Mouse (Mus musculus): ENCODE data around the gene Olfr1283. TPM values are rescaled to one million over a fixed set of nuclear protein-coding genes. Genes with fewer than 3 reads are reported as not detected.
"Not testable (repeated sequence)": the region's sequence is repeated elsewhere in the genome, so short reads cannot be mapped to it uniquely, and the experiment has no call there.

The Olfr1283 gene
- not detected for total RNA-seq (2021)
- long read RNA-seq, experiment 1 = 0 reads
- long read RNA-seq, experiment 2 = 0 reads

GRCm38 (mm10) chr2:111366490-111366889, at the start of gene Olfr1283:
Olfr1283 (plus strand) TSS chr2:111366790.
- intact Hi-C loops (cut with DNase I) = no loop called here
- no peak for TF ChIP-seq CTCF (IDR thresholded peaks at IDR 0.05)
- DNase-seq = no peak
- no peak within 1 kb of the TSS for H3K27ac ChIP-seq
- H3K4me3 ChIP-seq = no peak within 1 kb of the TSS

DNA sequence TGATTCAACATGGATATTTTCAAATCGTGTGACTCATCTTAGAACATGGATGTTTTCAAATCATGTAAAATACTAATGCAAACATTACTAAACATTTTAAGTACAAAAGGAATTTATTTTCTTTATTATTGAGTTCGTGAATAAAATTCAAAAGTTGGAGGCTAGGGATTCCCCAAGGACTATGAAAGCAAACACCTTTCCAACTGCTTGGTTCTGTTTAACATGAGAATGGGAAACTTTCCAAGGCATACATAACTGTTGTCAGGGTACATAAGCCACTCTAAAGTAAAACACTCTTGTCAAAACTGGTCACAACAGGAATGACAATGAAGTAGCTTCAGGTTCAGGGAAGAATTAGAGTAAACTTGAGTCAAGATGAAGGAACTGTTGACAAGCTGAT, 40.4 kb upstream of the Olfr1283 start, which contains the start of gene Olfr1281:
TSS of gene Olfr1281 (plus strand) at position 301 of the 400 bp plus-strand sequence.
- Histone ChIP-seq H3K4me3 (no peak within 1 kb of the TSS), H3K27ac (no peak within 1 kb of the TSS)
- intact Hi-C loops (cut with DNase I) = no loop called here
- DNase-seq = no peak
- TF ChIP-seq CTCF (IDR thresholded peaks at IDR 0.05) = no peak

- H3K4me3 ChIP-seq; DNase-seq; intact Hi-C loops (cut with DNase I); H3K27ac ChIP-seq: not testable (repeated sequence)
Observed at GRCm38 (mm10) chr2:111333721-111334120, 32.9 kb upstream of the Olfr1283 start.

DNA sequence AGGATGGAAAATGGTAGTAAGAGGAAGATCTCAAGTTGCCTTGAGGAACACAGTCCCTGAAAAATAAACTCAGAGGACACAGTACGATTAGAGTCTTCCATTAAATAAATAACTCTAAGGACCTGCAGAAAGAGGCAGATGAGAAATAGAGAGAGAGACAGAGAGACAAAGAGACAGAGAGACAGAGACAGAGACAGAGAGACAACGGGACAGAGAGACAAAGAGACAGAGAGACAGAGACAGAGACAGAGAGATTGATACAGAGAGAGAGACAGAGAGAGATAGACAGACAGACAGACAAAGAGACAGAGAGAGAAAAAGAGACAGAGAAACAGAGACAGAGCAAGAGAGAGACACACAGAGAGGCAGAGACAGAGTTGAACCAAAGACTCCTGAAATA, 30.6 kb upstream of the Olfr1283 start, which contains the start of gene Olfr1282:
TSS of gene Olfr1282 (minus strand) at position 101 of the 400 bp plus-strand sequence.
- no peak within 1 kb of the TSS for H3K4me3 ChIP-seq
- no peak for TF ChIP-seq CTCF (IDR thresholded peaks at IDR 0.05)
- no peak within 1 kb of the TSS for H3K27ac ChIP-seq
- DNase-seq = no peak
- intact Hi-C loops (cut with DNase I) = no loop called here

GRCm38 (mm10) chr2:111375222-111375621, 8.6 kb downstream of the Olfr1283 start, which contains the start of gene Olfr1284:
Olfr1284 (plus strand) TSS chr2:111375522.
- no peak for DNase-seq
- no peak for TF ChIP-seq CTCF (IDR thresholded peaks at IDR 0.05)
- intact Hi-C loops (cut with DNase I) = no loop called here
- Histone ChIP-seq H3K27ac (no peak within 1 kb of the TSS), H3K4me3 (no peak within 1 kb of the TSS)

Other genes starting within 250 kb of the Olfr1283 start
- gene Gm15130, start 213.9 kb upstream of the Olfr1283 start, total RNA-seq (2021) = not detected
- not detected for gene 4930430A15Rik, start 137.2 kb upstream of the Olfr1283 start, total RNA-seq (2021)
- not detected for gene Olfr1275, start 131.5 kb upstream of the Olfr1283 start, total RNA-seq (2021)
- gene Olfr1276, start 112.3 kb upstream of the Olfr1283 start, total RNA-seq (2021) = not detected
- gene Olfr1277, start 92.7 kb upstream of the Olfr1283 start, total RNA-seq (2021) = not detected
- gene Olfr1278, start 76.7 kb upstream of the Olfr1283 start, total RNA-seq (2021) = not detected
- gene Olfr1279, start 66.2 kb upstream of the Olfr1283 start, total RNA-seq (2021) = not detected
- gene Olfr1280, start 52.8 kb upstream of the Olfr1283 start, total RNA-seq (2021) = not detected
- not detected for gene Olfr1281, start 40.3 kb upstream of the Olfr1283 start, total RNA-seq (2021)
- gene Olfr1282, start 30.7 kb upstream of the Olfr1283 start, total RNA-seq (2021) = not detected
- not detected for gene Olfr1284, start 8.7 kb downstream of the Olfr1283 start, total RNA-seq (2021)
- gene Olfr1286, start 56.3 kb downstream of the Olfr1283 start, total RNA-seq (2021) = not detected
- gene Olfr1287, start 82.4 kb downstream of the Olfr1283 start, total RNA-seq (2021) = not detected
- gene Olfr1288, start 107.3 kb downstream of the Olfr1283 start, total RNA-seq (2021) = not detected
- gene Olfr1289, start 114.0 kb downstream of the Olfr1283 start, total RNA-seq (2021) = not detected
- gene Olfr1290, start 127.0 kb downstream of the Olfr1283 start, total RNA-seq (2021) = not detected
- not detected for gene Olfr1291-ps1, start 130.4 kb downstream of the Olfr1283 start, total RNA-seq (2021)
- not detected for gene Olfr1293-ps, start 158.4 kb downstream of the Olfr1283 start, total RNA-seq (2021)
- not detected for gene Olfr1294, start 173.5 kb downstream of the Olfr1283 start, total RNA-seq (2021)
- not detected for gene Olfr1295, start 202.9 kb downstream of the Olfr1283 start, total RNA-seq (2021)

Measured in gastrocnemius, adult 2 months (tissue).